Mouse (Mus musculus): ENCODE measurements around the gene Erich3.

DNA sequence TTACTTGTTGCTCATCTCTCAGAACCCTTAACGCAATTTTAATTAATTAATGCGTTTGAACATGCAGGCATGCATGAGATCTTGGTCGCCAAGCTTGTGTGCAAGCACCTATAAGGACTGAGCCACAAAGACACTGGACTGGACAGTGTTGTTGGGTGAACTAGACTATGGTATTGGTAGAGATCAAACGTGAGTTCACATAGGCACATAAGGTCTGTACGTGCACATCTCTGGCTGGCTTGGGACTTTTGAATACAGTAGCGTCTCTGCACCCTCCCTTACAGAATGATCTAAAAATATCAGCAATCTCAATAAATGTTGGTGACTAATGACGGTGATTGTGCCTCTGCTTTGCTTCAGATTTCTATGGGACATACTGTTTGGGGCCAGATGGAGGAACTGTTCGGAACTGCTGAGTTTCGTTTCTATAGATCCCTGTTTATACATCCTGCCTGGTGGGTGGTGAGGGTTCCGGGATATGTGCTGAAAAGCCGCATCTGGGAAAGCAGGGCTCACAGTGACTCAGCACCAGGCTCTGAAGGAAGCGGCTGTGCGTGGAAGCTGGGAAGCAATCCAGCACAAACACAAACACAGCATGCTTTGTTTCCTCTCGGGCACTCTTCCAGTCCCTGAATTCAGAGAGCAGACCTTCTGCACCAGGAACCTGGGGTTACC, 28.4 kb downstream of the Erich3 start:
- no peak for TF ChIP-seq CTCF (IDR thresholded peaks at IDR 0.05; ENCODE audit: low read depth)
- TF ChIP-seq EP300 (IDR thresholded peaks at IDR 0.05; ENCODE audit: low read depth) = no peak

All from liver, embryonic 14.5 days (tissue).